Mouse (Mus musculus) naive thymus-derived CD4-positive, alpha-beta T cell, adult 5 months (primary cell): ENCODE results near the gene Efcab11. TPM values are rescaled to one million over a fixed set of nuclear protein-coding genes. Genes with fewer than 3 reads are reported as not detected.

ENCODE experiments used
- polyA plus RNA-seq: library from polyadenylated mRNA; unstranded; fragments of 100-300 nt; shearing (Covaris generic); gene quantifications from one replicate; pipeline ENCODE4 v1.2.1, GENCODE M21; 2017

The Efcab11 gene
- polyA plus RNA-seq: 1.4 TPM

GRCm38 (mm10) chr12:99884269-99885261 lies at the start of gene Efcab11, which contains the start of gene Tdp1:
Efcab11 (minus strand) TSS chr12:99884439.
Tdp1 (plus strand) TSS chr12:99884517.

Other genes with a start within 250 kb of the Efcab11 start
- gene Tdp1, start 78 bp upstream of the Efcab11 start, polyA plus RNA-seq: 25.2 TPM
- gene Kcnk13, start 80.1 kb upstream of the Efcab11 start, polyA plus RNA-seq: not detected
- gene Psmc1, start 225.7 kb upstream of the Efcab11 start, polyA plus RNA-seq: 105 TPM